Mouse (Mus musculus) cerebellum, adult 2 months (tissue): ENCODE results near the gene Akap8.

Experiments used
- CTCF ChIP-seq: fragments of 200-500 bp; IDR thresholded peaks from 2 replicates; pipeline ENCODE4 v1.5.1; 2011; ENCODE audit warnings: low read depth, mild to moderate bottlenecking, control low read depth, low read length, moderate library complexity, borderline replicate concordance; ENCODE audit not compliant: insufficient read depth
- POLR2A ChIP-seq: fragments of 200-500 bp; IDR thresholded peaks from 2 replicates; pipeline ENCODE4 v1.6.1; 2011; ENCODE audit warnings: low read length, control low read depth, borderline replicate concordance; ENCODE audit not compliant: insufficient read depth

GRCm38 (mm10) chr17:32322809-32323208, 1.8 kb upstream of the Akap8 start:
- TF ChIP-seq CTCF = no peak
- TF ChIP-seq POLR2A = no peak
